Mouse (Mus musculus) stomach, embryonic 16.5 days (tissue): ENCODE data around the gene Gpr107. TPM values are rescaled to one million over a fixed set of nuclear protein-coding genes. Genes with fewer than 3 reads are reported as not detected.
"Not testable (repeated sequence)": the region's sequence is repeated elsewhere in the genome, so short reads cannot be mapped to it uniquely, and the experiment has no call there.

Source experiments
- ATAC-seq: fragments of 200-750 bp; cut with Nextera tagmentation; 2 replicates; pipeline ENCODE4 v1.8.0; 2017; ENCODE audit warnings: moderate number of reproducible peaks, moderate TSS enrichment; ENCODE audit not compliant: insufficient read depth, low FRiP score
- H3K27ac ChIP-seq: fragments of 300-500 bp; sonication (generic); 2 replicates; pipeline ENCODE4 v1.5.1; 2014; ENCODE audit warnings: low read length
- H3K27me3 ChIP-seq: fragments of 300-500 bp; sonication (generic); 2 replicates; pipeline ENCODE4 v1.6.1; 2014; ENCODE audit warnings: low read length, control low read depth, mixed read lengths; ENCODE audit not compliant: control insufficient read depth, insufficient read depth
- H3K36me3 ChIP-seq: fragments of 300-500 bp; sonication (generic); 2 replicates; pipeline ENCODE4 v1.6.1; 2014; ENCODE audit warnings: low read length; ENCODE audit not compliant: control insufficient read depth, insufficient read depth
- H3K4me1 ChIP-seq: fragments of 300-500 bp; sonication (generic); 2 replicates; pipeline ENCODE4 v1.6.1; 2014; ENCODE audit warnings: low read length, control low read depth, mixed read lengths; ENCODE audit not compliant: control insufficient read depth, insufficient read depth
- H3K4me2 ChIP-seq: fragments of 300-500 bp; sonication (generic); 2 replicates; pipeline ENCODE4 v1.6.1; 2014; ENCODE audit warnings: low read depth, low read length, mixed read lengths
- H3K4me3 ChIP-seq: fragments of 300-500 bp; sonication (generic); replicated peaks from 2 replicates; pipeline ENCODE4 v1.5.1; 2014; ENCODE audit warnings: mild to moderate bottlenecking, low read length
- H3K9ac ChIP-seq: fragments of 300-500 bp; sonication (generic); 2 replicates; pipeline ENCODE4 v1.6.1; 2014; ENCODE audit warnings: low read length
- H3K9me3 ChIP-seq: fragments of 300-500 bp; sonication (generic); replicated peaks from 2 replicates; pipeline ENCODE4 v1.6.1; 2016; ENCODE audit warnings: low read length, control low read depth; ENCODE audit not compliant: control insufficient read depth
- WGBS: fragments of 180-500 bp; shearing (Covaris S2); extraction: QIAGEN DNeasy Blood & Tissue Kit; methylation state at CpG from one replicate; pipeline ENCODE4 v1.1.7; 2014; 5-methylcytosine and 5-hydroxymethylcytosine counted together
- polyA plus RNA-seq: library from polyadenylated mRNA; unstranded; fragments of >200 nt; fragmentation: Nextera tagmentation; extraction: Ambion mirVana; gene quantifications from 2 replicates; pipeline ENCODE4 v1.2.1, GENCODE M21; 2015

Gene Gpr107
- polyA plus RNA-seq, 1 experiment from 2014 or later, result 39.3 TPM

GRCm38 (mm10) chr2:31160147-31160920, 8.2 kb downstream of the Gpr107 start:
- Histone ChIP-seq H3K4me3 (no peak overlapping the region), H3K4me1 (peaks cover 24% of the 10 kb centered on the region), H3K27me3 (no peaks in the 10 kb centered on the region), H3K9ac (no peak overlapping the region), H3K27ac (no peak overlapping the region), H3K4me2 (no peak overlapping the region), H3K36me3 (no peaks in the 10 kb centered on the region), H3K9me3 (no peaks in the 10 kb centered on the region)
- 81% methylated on average over 10 of the region's 10 CpGs for WGBS
- no peak for ATAC-seq

- H3K4me3 ChIP-seq, result no peak overlapping the region
- no peak overlapping the region for H3K4me2 ChIP-seq
- ATAC-seq, result no peak
- no peaks in the 10 kb centered on the region for H3K36me3 ChIP-seq
- WGBS, result 76% methylated on average over 4 of the region's 4 CpGs
- H3K27ac ChIP-seq, result no peak overlapping the region; the same call in 1 of the 2 replicates
- H3K27me3 ChIP-seq, result no peaks in the 10 kb centered on the region
- peaks cover 28% of the 10 kb centered on the region for H3K4me1 ChIP-seq
- no peak overlapping the region for H3K9ac ChIP-seq
- H3K9me3 ChIP-seq, result no peaks in the 10 kb centered on the region
Measured at GRCm38 (mm10) chr2:31161620-31162019, 9.5 kb downstream of the Gpr107 start.

GRCm38 (mm10) chr2:31163361-31164118, 11.4 kb downstream of the Gpr107 start:
- H3K9ac ChIP-seq, result 0 out of 2 replicates have a peak overlapping the region, but pooled peaks have one; percentile 3

GRCm38 (mm10) chr2:31164841-31165455, 12.8 kb downstream of the Gpr107 start:
- peak; percentile 88 for ATAC-seq
- peak overlapping the region; percentile 94 for H3K27ac ChIP-seq
- no peak overlapping the region for H3K4me3 ChIP-seq
- peak overlapping the region; percentile 3; the same call in 1 of the 2 replicates for H3K4me2 ChIP-seq
- H3K4me1 ChIP-seq, result peaks cover 28% of the 10 kb centered on the region
- no peaks in the 10 kb centered on the region for H3K27me3 ChIP-seq
- peak overlapping the region; percentile 8; the same call in 1 of the 2 replicates for H3K9ac ChIP-seq
- H3K36me3 ChIP-seq, result peaks cover 14% of the 10 kb centered on the region
- 23% methylated on average over 5 of the region's 5 CpGs for WGBS
- H3K9me3 ChIP-seq, result no peaks in the 10 kb centered on the region

More at GRCm38 (mm10) chr2:31163361-31164118, 11.4 kb downstream of the Gpr107 start:
- Histone ChIP-seq H3K27me3 (no peaks in the 10 kb centered on the region), H3K4me2 (no peak overlapping the region), H3K36me3 (peaks cover 2% of the 10 kb centered on the region; the same call in 1 of the 2 replicates), H3K4me3 (no peak overlapping the region), H3K4me1 (peaks cover 28% of the 10 kb centered on the region), H3K9me3 (no peaks in the 10 kb centered on the region), H3K27ac (peak overlapping the region; percentile 94)
- WGBS, result 65% methylated on average over 11 of the region's 11 CpGs
- ATAC-seq, result peak; percentile 41; the same call in 1 of the 2 replicates

- ATAC-seq, result 0 out of 2 replicates have a peak, but pooled peaks have one; percentile 1
- no peaks in the 10 kb centered on the region for H3K9me3 ChIP-seq
- H3K36me3 ChIP-seq, result peaks cover 14% of the 10 kb centered on the region
- no peak overlapping the region for H3K4me3 ChIP-seq
- peak overlapping the region; percentile 94 for H3K27ac ChIP-seq
- H3K4me2 ChIP-seq, result no peak overlapping the region; the same call in 1 of the 2 replicates
- WGBS, result 58% methylated on average over 4 of the region's 4 CpGs
- H3K9ac ChIP-seq, result peak overlapping the region; percentile 8; the same call in 1 of the 2 replicates
- peaks cover 28% of the 10 kb centered on the region for H3K4me1 ChIP-seq
- H3K27me3 ChIP-seq, result no peaks in the 10 kb centered on the region
Measured at GRCm38 (mm10) chr2:31165529-31165928, 13.4 kb downstream of the Gpr107 start.

- not testable (repeated sequence) for H3K27me3 ChIP-seq, ATAC-seq, H3K4me2 ChIP-seq, H3K9me3 ChIP-seq, H3K27ac ChIP-seq, H3K9ac ChIP-seq, H3K4me3 ChIP-seq
- WGBS, result 64% methylated on average over 2 of the region's 2 CpGs
- peaks cover 14% of the 10 kb centered on the region for H3K36me3 ChIP-seq
- peaks cover 28% of the 10 kb centered on the region for H3K4me1 ChIP-seq
Measured at GRCm38 (mm10) chr2:31167571-31167970, 15.5 kb downstream of the Gpr107 start.

- H3K4me1 ChIP-seq, result peaks cover 17% of the 10 kb centered on the region
- peaks cover 14% of the 10 kb centered on the region for H3K36me3 ChIP-seq
- no peak overlapping the region for H3K27ac ChIP-seq
- H3K9me3 ChIP-seq, result no peaks in the 10 kb centered on the region
- H3K9ac ChIP-seq, result no peak overlapping the region
- no peak overlapping the region for H3K4me3 ChIP-seq
- WGBS, result 82% methylated on average over 10 of the region's 10 CpGs
- ATAC-seq, result no peak
- no peak overlapping the region for H3K4me2 ChIP-seq
- H3K27me3 ChIP-seq, result no peaks in the 10 kb centered on the region
Measured at GRCm38 (mm10) chr2:31169001-31169400, 16.9 kb downstream of the Gpr107 start.

- ATAC-seq, result no peak
- H3K27ac ChIP-seq, result no peak overlapping the region
- WGBS, result 86% methylated on average over 6 of the region's 6 CpGs
Measured at GRCm38 (mm10) chr2:31170164-31170563, 18.0 kb downstream of the Gpr107 start.

More at GRCm38 (mm10) chr2:31170164-31170563, 18.0 kb downstream of the Gpr107 start:
- Histone ChIP-seq H3K4me1 (peaks cover 6% of the 10 kb centered on the region), H3K27me3 (no peaks in the 10 kb centered on the region), H3K9ac (no peak overlapping the region), H3K9me3 (no peaks in the 10 kb centered on the region), H3K36me3 (peaks cover 14% of the 10 kb centered on the region), H3K4me2 (no peak overlapping the region), H3K4me3 (no peak overlapping the region)
